Mouse (Mus musculus) monocyte, adult 2 months (primary cell): ENCODE measurements around the gene Gpx1.

Experiments used
- DNase-seq, 2 experiments: peaks; one replicate each; pipeline ENCODE4 v3.0.0; 2022; ENCODE audit warnings: low spot score in 2 of 2, low read depth in 1 of 2

The Gpx1 gene

DNA sequence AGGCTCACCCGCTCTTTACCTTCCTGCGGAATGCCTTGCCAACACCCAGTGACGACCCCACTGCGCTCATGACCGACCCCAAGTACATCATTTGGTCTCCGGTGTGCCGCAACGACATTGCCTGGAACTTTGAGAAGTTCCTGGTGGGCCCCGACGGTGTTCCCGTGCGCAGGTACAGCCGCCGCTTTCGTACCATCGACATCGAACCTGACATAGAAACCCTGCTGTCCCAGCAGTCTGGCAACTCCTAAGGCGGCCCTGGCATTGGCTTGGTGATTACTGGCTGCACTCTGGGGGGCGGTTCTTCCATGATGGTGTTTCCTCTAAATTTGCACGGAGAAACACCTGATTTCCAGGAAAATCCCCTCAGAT is 1.2 kb downstream of the Gpx1 start:
- no peak for DNase-seq

DNA sequence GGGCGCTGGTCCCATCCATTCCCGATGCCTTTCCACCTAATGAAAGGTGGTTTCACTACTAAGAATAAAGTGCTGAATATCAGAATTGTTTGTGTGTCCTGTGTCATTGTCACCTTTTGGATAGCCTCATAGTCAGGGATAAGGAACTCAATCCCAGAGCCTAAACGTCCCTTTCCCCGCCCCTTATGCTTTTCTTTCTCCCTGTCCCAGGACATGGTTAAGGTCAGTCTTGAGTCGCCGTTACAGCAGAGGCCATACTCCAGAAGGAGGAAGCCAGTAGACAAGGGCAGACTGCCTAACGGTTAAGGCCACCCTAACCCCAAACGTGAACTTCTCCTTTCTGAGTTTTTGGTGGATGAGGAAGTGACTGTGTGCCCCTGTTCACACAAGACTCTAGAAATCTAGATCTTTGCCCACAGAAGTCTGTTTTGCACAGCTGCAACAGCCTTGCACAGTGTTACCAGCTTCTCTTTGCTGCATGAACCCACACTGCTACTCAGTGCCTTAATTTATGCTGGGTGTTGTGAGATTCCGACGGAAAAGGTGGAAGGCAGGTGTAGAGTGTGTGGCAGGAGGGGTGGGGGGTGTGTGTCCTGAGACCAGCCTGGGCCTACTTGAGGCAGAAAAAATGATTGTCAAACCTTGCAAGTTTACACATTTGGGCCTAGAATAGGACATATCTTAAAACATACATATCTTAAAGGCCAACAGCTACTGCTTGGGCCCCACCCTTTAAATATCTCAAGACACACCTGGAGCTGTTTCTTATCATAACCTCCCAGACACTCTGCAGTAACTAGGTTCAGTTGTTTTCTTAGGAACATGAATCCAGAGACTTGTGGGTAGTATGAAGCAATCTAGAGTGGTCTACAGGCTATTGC is 1.8 kb downstream of the Gpx1 start:
- peak; percentile 68 to 72 for DNase-seq

DNA sequence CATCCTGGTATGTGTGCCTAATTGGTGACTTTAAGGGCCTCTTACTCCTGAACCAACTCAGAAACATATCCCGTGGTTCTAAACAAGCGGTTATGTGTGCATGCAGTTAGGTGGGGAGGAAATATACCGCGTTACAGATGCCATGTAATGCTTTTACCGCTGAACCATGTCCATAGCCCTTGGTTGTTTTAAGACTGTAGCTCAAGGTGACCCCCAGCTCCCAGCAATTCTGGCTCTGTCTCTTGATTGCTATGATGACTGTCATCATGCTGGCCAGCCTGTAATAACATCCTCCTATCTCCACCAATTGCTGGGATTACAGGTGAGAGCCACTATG is 2.4 kb downstream of the Gpx1 start:
- no peak for DNase-seq

DNA sequence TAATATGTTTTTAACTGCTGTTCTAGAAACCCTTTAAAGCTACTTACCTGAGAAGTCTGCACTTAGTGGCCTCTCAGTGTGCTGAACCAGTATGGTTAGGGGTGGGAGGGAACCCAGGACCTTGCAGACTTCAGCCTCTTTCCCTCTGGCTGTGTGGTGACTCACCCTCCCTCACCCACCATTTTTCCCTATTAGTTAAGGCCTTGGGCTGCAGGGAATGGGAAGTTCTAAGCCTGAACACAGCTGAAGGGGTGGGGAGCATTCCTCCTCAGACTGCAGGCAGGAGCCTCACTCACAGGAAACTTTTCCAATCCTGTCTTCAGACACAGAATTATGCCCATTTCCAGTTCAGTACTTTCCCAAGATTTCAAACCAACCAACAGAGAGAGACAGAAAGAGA is 3.1 kb downstream of the Gpx1 start:
- DNase-seq, result no peak

DNA sequence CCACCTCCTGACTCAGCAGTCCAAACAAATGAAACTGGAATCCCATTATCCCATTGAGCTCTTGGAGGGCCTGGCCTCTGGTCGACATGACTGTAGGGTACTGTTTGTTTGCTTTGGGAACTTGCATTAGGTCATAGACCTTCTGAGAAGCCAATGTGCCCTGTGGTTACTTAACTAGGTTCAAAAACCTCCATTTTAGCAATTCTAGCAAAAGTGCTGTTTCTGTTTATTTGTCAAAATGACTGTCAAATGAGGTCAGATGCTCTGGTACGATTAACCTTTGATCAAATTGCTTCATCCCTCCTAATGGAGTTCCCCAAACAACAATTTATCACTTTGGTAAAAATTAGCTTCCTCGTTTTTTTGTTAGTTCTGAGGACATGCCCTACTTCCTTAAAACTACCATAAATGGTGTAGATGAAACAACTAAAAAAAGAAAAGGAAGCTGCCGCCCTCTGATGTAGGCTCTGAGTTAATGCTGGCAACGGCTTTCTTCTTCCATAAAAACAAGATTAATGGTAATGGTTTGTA is 3.7 kb downstream of the Gpx1 start:
- DNase-seq, result peak; percentile 31

DNA sequence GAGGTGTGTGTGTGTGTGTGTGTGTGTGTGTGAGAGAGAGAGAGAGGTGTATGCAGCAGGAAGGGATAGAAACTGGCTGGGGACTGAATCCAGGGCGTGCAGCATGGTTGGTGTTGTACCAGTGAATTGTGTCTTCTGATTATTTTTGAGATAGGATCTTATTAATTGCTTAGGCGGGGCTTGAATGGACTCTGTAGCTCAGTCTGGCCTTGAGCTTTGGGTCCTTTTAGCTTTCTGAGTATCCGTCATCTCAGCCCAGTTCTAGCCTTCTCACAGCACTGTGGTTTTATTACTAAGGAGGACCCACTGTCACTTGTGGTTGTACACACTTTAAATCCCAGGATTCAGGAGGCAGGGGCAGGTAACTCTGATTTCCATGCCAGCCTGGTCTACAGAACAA is 4.6 kb downstream of the Gpx1 start:
- no peak for DNase-seq

DNA sequence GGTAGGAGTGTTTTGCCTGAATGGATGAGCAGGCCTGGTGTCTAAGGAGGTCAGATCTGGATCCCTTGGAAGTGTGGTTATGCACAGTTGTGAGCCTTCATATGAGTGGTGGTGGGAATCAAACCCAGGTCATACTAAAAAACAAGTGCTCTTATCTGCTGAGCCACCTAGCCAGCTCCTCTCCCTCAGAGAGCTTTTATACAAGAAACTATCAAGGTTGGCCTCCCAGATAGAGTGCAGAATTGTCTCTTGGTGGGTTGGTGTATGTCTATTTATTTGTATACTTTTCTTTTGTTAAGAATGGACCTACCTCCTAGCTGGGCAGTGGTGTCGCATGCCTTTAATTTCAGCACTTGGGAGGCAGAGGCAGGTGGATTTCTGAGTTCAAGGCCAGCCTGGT is 5.1 kb downstream of the Gpx1 start:
- DNase-seq, result no peak

DNA sequence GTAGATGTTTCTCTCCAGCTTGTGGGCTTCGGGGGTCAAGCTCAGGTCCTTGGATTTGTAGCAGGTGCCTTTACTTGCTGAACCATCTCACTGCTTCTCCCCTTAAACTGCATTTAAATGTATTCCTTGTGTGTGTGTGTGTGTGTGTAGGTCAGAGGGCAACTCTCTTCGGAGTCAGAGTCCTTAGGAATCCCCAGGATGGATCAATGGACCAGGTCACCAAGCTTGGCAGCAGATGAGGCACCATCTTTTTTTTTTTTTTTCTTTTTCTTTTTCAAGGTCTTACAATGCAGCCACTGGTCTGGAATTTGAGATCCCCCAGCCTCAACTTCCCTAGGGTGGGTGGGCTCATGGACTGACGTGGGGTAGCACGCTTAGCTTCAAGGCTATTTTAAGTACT is 5.8 kb downstream of the Gpx1 start:
- no peak for DNase-seq

DNA sequence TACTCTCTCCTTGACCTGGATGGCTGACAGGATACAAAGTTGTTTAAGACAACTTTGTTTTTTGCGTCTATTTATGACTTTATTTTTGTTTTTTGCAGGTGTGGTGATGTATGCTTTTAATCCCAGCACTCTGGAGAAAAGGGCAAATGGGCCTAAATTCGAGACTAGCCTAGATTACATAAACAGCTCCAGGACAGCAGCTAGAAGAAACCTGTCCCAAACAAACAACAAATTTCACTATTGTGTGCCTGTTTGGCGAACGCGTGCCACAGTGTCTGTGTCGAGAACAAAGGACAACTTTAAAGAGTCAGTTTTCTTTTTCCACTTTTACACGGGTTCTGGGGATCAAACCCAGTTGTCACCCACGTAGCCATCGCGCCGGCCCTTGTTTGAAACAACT is 8.3 kb downstream of the Gpx1 start:
- no peak for DNase-seq

DNA sequence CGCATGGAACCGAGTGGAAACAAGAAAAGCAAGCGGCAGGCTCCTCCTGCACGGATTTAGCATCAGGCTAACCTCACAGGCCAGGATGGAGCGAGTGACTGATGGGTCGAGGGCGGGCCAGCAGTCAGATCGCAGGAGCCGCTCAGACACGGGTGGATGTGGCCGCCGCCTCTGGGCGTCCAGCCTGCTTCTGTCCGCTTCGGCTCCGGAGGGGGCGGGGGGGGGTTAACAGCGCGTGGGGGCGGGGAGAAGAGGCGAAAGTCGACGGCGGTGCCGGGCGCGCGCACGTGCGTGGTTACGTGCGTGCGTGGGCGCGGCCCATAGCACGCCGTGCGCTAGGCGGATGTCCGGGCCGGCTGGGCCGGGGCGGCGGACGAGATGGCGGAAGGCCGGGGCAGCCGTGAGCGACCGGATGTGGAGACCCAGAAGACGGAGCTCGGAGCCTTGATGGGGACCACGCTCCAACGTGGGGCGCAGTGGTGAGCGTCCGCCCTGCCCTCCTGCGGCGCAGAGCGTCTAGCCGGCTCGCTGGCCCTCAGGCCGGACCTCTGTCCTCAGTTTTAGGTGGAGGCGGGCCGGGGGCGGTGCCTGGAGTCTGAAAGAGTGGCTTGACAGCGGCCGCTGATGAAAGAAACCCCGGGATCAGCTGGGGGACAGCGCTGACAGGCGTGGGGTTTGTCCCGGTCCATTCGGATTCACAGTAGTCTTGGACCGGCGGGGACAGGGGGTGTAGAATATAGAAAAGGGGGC is 9.0 kb downstream of the Gpx1 start, which contains the start of gene Usp4:
Gene Usp4, plus strand, starts transcription at position 314 of the 750 bp plus-strand sequence.
- DNase-seq, result peak; percentile 44 to 76

DNA sequence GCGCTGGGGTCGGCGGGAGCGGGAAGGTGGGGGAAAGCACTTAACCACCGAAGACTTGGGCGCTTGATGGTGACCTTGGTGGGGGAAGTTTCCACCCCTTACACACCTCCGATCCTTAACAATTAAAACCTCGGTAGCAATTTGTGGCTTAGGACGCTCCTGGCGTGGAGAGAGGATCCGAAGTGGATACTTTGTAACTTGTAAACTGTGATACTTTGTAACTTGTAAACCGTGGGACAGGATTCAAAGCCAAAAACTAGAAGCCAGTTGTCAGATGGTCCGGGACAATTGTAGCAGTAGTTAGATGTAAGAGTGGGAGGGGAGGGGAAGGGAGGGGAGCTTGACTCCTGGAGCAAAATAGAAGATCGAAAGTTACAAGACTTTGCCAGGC is 9.6 kb downstream of the Gpx1 start:
- no peak for DNase-seq

DNA sequence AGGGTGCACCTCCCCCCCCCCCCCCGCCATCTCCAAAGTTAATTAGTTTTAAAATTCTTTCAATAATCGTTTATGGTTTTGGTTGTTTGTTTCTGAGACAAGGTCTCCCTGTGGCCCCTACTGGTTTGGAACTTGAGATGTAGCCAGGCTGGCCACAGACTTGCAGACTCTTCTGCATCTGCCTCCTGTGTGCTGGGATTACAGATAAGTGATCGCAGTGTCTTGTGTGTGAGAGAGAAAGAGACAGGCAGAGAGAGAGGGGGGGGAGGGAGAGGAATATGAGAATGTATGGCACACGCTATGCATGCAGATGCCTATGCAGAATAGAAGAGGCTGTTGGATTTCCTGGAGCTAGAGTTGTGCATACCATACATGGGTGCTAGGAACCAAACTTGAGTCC is 11.0 kb downstream of the Gpx1 start:
- DNase-seq, result no peak

DNA sequence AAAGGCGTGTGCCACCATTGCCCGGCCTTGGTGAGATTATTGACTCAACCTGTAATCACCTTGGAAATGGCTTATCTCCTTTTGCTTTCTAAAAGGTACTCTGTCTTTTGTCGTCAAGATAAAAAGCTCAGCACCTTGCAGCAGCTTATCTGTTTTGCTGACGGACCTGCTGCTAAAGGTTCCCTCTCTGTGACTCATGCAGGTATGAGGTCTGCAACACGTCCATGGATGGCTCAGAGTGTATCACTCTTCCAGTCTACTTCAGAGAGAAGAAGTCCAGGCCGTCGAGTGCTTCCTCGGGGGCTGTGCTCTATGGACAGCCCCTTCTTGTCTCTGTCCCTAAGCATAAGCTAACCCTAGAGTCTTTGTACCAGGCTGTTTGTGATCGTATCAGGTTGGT is 39.5 kb downstream of the Gpx1 start:
- DNase-seq, result no peak

DNA sequence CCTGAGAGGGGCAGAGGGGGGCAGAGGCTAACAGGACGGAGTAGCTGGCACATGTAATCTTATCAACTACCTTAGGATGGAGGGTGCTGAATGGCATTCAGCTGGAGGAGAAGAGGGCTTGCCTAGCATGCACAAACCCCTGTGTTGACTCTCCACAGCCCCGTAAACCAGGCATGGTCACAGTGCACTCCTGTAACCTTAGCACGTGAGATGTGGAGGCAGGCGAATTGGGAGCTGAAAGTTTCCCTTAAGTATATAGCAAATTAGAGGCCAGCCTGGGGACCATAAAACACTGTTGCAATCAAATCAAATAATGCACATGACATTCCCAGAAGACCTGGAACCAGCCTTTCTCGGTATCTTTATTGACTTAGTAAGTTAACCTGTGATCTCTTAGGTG is 40.0 kb downstream of the Gpx1 start:
- no peak for DNase-seq

DNA sequence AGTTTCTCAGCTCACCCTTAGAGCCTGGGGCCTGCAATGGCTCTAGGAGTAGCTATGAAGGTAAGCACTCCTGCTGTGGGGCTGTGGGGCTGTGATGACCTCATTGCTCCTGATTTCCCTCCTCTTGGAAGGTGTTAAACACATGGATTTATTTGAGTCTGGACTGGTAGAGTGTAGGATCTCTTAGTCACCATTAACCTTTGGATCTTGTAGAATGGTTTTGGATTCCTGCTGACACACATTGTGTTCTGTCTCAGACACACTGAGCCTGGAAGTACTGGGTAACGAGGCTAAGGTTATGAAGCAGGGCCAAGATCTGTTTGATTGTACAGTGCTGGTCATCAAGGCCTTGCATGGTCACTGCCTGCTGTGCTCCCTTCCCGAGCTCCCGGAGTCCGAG is 40.6 kb downstream of the Gpx1 start:
- DNase-seq, result no peak

DNA sequence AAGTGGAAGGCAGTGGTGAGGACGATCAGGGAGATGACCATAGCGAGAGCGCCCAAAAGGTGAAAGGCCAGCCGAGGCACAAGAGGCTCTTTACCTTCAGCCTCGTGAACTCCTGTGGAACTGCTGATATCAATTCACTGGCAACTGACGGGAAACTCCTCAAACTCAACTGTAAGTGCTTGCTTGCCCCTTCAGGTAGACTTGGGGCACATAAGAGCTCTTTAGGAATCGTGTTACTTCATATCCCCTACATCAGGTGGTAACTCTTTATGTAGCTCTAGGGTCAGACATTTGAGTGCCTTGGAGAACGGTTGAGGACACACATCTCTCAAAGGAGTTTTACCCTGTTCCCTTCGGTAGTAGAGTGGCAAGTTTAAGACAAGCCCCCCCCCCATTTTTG is 42.7 kb downstream of the Gpx1 start:
- DNase-seq, result no peak

DNA sequence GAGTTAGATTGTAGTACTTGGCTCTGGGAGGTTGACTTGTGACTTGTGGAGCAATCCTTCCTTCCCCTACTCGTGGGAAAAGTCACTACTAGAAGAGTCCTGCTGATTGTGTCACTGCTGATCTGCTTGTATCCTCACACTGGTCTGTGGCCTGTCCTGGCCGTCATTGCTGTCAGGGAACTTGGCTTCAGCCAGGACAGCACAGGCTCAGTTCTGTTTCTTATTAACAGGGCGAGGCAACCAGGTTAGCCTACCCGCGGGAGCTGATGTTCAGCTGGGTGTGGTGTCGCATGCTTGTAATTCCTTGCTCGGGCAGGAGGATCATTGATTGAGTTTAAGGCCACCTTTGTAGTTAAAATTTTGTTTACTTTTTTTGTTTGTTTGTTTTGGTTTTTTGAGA is 46.3 kb downstream of the Gpx1 start:
- no peak for DNase-seq

DNA sequence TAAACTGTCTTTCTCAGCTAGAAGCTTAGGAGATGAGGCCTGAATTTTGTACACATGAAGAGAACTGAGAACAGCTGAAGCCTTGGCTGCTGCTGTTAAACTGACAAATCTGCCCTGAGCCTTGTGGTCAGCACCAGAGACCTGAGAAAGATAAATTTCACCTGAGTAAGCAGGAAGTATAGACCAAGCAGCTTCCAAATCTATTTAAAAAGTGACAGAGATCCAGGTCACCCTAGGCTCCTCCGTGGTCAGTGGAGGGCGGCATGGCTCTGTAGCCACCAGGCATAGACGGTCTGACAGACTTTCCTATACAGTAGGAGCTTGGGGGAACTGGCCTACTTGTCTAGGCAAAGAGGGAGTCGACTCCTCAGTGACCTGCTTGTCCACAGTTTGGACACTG is 48.1 kb downstream of the Gpx1 start:
- DNase-seq, result no peak

DNA sequence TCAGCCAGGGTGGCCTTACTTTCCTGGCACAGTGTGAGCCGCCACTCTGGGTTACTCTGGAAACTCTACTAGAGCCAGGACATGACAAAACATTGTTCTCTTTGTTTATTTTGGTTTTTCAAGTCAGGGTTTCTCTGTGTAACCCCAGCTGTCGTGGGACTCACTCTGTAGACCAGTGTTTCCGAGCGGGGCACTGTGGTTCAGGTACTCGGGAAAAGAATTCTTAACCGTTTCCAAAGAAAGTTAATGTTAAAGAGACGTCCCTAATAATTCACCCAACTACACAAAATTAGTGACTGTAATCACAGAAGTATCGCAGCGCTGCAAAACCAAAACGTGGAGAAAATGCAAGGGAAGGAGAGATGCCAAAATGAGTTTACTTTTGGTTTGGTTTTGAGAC is 49.9 kb downstream of the Gpx1 start:
- no peak for DNase-seq

DNA sequence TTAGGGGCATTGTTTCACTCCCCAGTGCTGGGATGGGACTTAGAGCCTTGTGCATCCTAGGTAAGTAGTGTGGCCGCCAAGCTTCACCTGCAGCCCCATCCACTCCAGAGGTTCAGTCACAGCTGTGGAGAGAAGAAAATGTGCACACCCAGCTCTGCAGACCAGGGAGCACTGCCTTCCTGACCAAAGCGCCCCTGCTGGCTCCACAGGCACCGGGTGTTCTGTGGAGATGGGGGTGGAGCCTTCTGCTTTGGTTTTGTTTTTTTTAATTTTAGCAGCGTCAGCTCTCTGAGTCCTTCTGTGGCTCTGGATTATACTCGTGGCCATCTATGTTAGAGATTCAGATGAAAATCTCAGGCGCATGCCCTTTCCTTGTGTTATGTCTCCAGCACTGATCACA is 50.5 kb downstream of the Gpx1 start:
- DNase-seq, result no peak
